Mouse (Mus musculus): ENCODE measurements around the gene Tenm2.

DNA sequence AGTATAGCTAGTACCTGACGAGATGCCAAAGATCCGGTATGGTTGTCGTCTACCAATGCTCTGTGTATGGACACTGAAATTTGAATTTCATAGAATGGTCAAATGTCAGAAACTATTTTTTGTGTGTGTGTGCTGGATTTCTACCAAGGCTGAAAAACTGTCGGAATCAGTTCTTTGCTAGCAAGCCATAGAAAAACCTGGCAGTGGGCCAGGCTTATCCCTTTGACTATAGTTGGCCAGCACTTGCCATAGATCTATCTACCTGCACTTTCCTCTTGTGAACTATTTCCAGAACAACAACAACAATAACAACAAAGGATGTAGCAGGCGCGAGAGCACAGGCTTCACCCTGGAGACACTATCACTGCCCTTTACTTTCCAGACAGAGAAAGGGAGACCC is 1098.5 kb downstream of the Tenm2 start:
- TF ChIP-seq FLI1 (IDR thresholded peaks at IDR 0.05; ENCODE audit: low read length) (no peak), GATA1 (IDR thresholded peaks at IDR 0.05; ENCODE audit: borderline replicate concordance, low read length) (no peak)
